Mouse (Mus musculus): ENCODE results near the gene Gm28305.

DNA sequence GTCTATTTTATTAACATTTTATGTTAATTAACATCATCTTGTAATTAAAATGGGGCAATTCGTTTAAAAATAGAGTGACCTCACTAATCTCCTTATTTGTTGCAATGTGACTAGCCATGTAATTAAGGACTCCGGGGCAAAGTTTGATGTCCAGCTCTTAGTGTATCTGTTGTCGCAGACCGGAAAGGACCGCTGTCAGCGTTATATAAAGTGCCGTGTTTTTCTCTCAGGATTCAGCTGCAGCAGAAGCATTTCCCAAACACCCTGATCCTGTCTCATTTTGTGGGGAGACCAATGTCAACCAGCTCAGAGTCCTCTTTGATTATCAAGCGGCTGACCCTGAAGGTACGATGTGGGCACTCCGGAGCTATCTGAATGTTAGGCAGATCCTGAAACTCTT is 19.4 kb upstream of the Gm28305 start:
- no peak for TF ChIP-seq EP300 (IDR thresholded peaks at IDR 0.05; ENCODE audit: low read depth)
- no peak for TF ChIP-seq CTCF (IDR thresholded peaks at IDR 0.05; ENCODE audit: low read depth)
